Mouse (Mus musculus): ENCODE measurements around the gene Mta3. TPM values are rescaled to one million over a fixed set of nuclear protein-coding genes. Genes with fewer than 3 reads are reported as not detected.

Gene Mta3
- total RNA-seq (2014; rRNA removed) (38.9 and 47.5 TPM in 2 replicates), polyA plus RNA-seq (2015; fragmentation: Nextera tagmentation; extraction: Ambion mirVana) (28.0 and 35.7 TPM in 2 replicates)

GRCm38 (mm10) chr17:83706116-83706593 is at the start of gene Mta3:
Gene Mta3 (plus strand): TSS chr17:83706163.
- Histone ChIP-seq H3K4me3 (ENCODE audit: low read depth, low read length) (peak within 1 kb of the TSS; percentile 61), H3K4me2 (ENCODE audit: low read depth) (peak within 1 kb of the TSS; percentile 93), H3K27me3 (ENCODE audit: insufficient read depth, low read length) (no peaks in the 10 kb centered on the region), H3K9ac (peak within 1 kb of the TSS; percentile 80), H3K27ac (ENCODE audit: low read depth, low read length) (peak within 1 kb of the TSS; percentile 77), H3K4me1 (ENCODE audit: insufficient read depth) (no peaks in the 10 kb centered on the region), H3K9me3 (ENCODE audit: low read length) (no peaks in the 10 kb centered on the region), H3K36me3 (ENCODE audit: insufficient read depth) (0 out of 2 replicates have a peak, but pooled peaks cover 3% of the 10 kb centered on the region)
- DNase-seq (peak; percentile 47), ATAC-seq (peak; percentile 61)
- TF ChIP-seq CTCF (IDR thresholded peaks at IDR 0.05; ENCODE audit: low read depth) = no peak
- 6% methylated on average over 25 of the region's 56 CpGs for WGBS

- Histone ChIP-seq H3K36me3 (ENCODE audit: insufficient read depth) (no peaks in the 10 kb centered on the region), H3K27me3 (ENCODE audit: insufficient read depth, low read length) (no peaks in the 10 kb centered on the region), H3K27ac (ENCODE audit: low read depth, low read length) (no peak overlapping the region), H3K9me3 (ENCODE audit: low read length) (no peaks in the 10 kb centered on the region), H3K4me2 (ENCODE audit: low read depth) (no peak overlapping the region), H3K4me3 (ENCODE audit: low read depth, low read length) (no peak overlapping the region), H3K4me1 (ENCODE audit: insufficient read depth) (no peaks in the 10 kb centered on the region), H3K9ac (no peak overlapping the region)
- no peak for DNase-seq
- no peak for ATAC-seq
- TF ChIP-seq CTCF (IDR thresholded peaks at IDR 0.05; ENCODE audit: low read depth) = no peak
- WGBS = 69% methylated on average over 9 of the region's 9 CpGs
These were observed 48.6 kb upstream of the Mta3 start for GRCm38 (mm10) chr17:83657375-83657774.

- Histone ChIP-seq H3K27me3 (ENCODE audit: insufficient read depth, low read length) (no peaks in the 10 kb centered on the region), H3K4me1 (ENCODE audit: insufficient read depth) (no peaks in the 10 kb centered on the region), H3K4me2 (ENCODE audit: low read depth) (no peak overlapping the region), H3K27ac (ENCODE audit: low read depth, low read length) (no peak overlapping the region), H3K4me3 (ENCODE audit: low read depth, low read length) (no peak overlapping the region), H3K36me3 (ENCODE audit: insufficient read depth) (no peaks in the 10 kb centered on the region), H3K9me3 (ENCODE audit: low read length) (no peaks in the 10 kb centered on the region), H3K9ac (no peak overlapping the region)
- 56% methylated on average over 1 of the region's 1 CpGs for WGBS
- ATAC-seq (no peak), DNase-seq (no peak)
- TF ChIP-seq CTCF (IDR thresholded peaks at IDR 0.05; ENCODE audit: low read depth) = no peak
These were observed 47.0 kb upstream of the Mta3 start for GRCm38 (mm10) chr17:83658943-83659342.

- Histone ChIP-seq H3K27me3 (ENCODE audit: insufficient read depth, low read length) (no peaks in the 10 kb centered on the region), H3K4me3 (ENCODE audit: low read depth, low read length) (no peak overlapping the region), H3K4me1 (ENCODE audit: insufficient read depth) (no peaks in the 10 kb centered on the region), H3K9me3 (ENCODE audit: low read length) (no peaks in the 10 kb centered on the region), H3K27ac (ENCODE audit: low read depth, low read length) (no peak overlapping the region), H3K4me2 (ENCODE audit: low read depth) (no peak overlapping the region), H3K9ac (no peak overlapping the region), H3K36me3 (ENCODE audit: insufficient read depth) (no peaks in the 10 kb centered on the region)
- TF ChIP-seq CTCF (IDR thresholded peaks at IDR 0.05; ENCODE audit: low read depth) = no peak
- ATAC-seq = no peak
- no peak for DNase-seq
- 41% methylated on average over 8 of the region's 8 CpGs for WGBS
These were observed 41.2 kb upstream of the Mta3 start for GRCm38 (mm10) chr17:83664761-83665160.

- no peak overlapping the region for H3K27ac ChIP-seq (ENCODE audit: low read depth, low read length)
- no peak overlapping the region for H3K9ac ChIP-seq
- no peak for ATAC-seq
- H3K4me1 ChIP-seq (ENCODE audit: insufficient read depth) = no peaks in the 10 kb centered on the region
- no peak for DNase-seq
- no peak overlapping the region for H3K4me3 ChIP-seq (ENCODE audit: low read depth, low read length)
- H3K4me2 ChIP-seq (ENCODE audit: low read depth) = no peak overlapping the region
- WGBS = 78% methylated on average over 13 of the region's 13 CpGs
- TF ChIP-seq CTCF (IDR thresholded peaks at IDR 0.05; ENCODE audit: low read depth) = no peak
- H3K27me3 ChIP-seq (ENCODE audit: insufficient read depth, low read length) = no peaks in the 10 kb centered on the region
- H3K9me3 ChIP-seq (ENCODE audit: low read length) = no peaks in the 10 kb centered on the region
- no peaks in the 10 kb centered on the region for H3K36me3 ChIP-seq (ENCODE audit: insufficient read depth)
These were observed 39.2 kb upstream of the Mta3 start for GRCm38 (mm10) chr17:83666597-83667287.

- WGBS = 90% methylated on average over 3 of the region's 3 CpGs
- Histone ChIP-seq H3K9ac (no peak overlapping the region), H3K9me3 (ENCODE audit: low read length) (no peaks in the 10 kb centered on the region), H3K27me3 (ENCODE audit: insufficient read depth, low read length) (no peaks in the 10 kb centered on the region), H3K4me1 (ENCODE audit: insufficient read depth) (no peaks in the 10 kb centered on the region), H3K4me2 (ENCODE audit: low read depth) (no peak overlapping the region), H3K4me3 (ENCODE audit: low read depth, low read length) (no peak overlapping the region), H3K27ac (ENCODE audit: low read depth, low read length) (no peak overlapping the region), H3K36me3 (ENCODE audit: insufficient read depth) (no peaks in the 10 kb centered on the region)
- ATAC-seq = no peak
- DNase-seq = no peak
- TF ChIP-seq CTCF (IDR thresholded peaks at IDR 0.05; ENCODE audit: low read depth) = no peak
These were observed 37.9 kb upstream of the Mta3 start for GRCm38 (mm10) chr17:83667934-83668690.

GRCm38 (mm10) chr17:83672685-83673084 is 33.3 kb upstream of the Mta3 start:
- H3K4me2 ChIP-seq (ENCODE audit: low read depth) = no peak overlapping the region
- H3K9ac ChIP-seq = no peak overlapping the region
- no peak for ATAC-seq
- no peak overlapping the region for H3K27ac ChIP-seq (ENCODE audit: low read depth, low read length)
- no peaks in the 10 kb centered on the region for H3K4me1 ChIP-seq (ENCODE audit: insufficient read depth)
- H3K36me3 ChIP-seq (ENCODE audit: insufficient read depth) = no peaks in the 10 kb centered on the region
- no peaks in the 10 kb centered on the region for H3K27me3 ChIP-seq (ENCODE audit: insufficient read depth, low read length)
- TF ChIP-seq CTCF (IDR thresholded peaks at IDR 0.05; ENCODE audit: low read depth) = no peak
- no peaks in the 10 kb centered on the region for H3K9me3 ChIP-seq (ENCODE audit: low read length)
- DNase-seq = no peak
- WGBS = 92% methylated on average over 4 of the region's 4 CpGs
- no peak overlapping the region for H3K4me3 ChIP-seq (ENCODE audit: low read depth, low read length)
